In genomic region chr11:96916044-96916884, GRCm38 (mm10) we compare ENCODE assay signal across 7 mouse cellular contexts. TPM values are rescaled to one million over a fixed set of nuclear protein-coding genes. Genes with fewer than 3 reads are reported as not detected.
DNase-seq lines count a peak whose midpoint lies in the region; ATAC-seq lines count a peak whose summit lies in the region.

Gene Cdk5rap3 (minus strand): TSS chr11:96916496.

- H3K9me3 ChIP-seq in intestine, embryonic 15.5 days = no peaks in the 10 kb centered on the region
- H3K9me3 ChIP-seq in midbrain, embryonic 10.5 days (replicated peaks) = no peaks in the 10 kb centered on the region

- H3K4me1 ChIP-seq in intestine, embryonic 15.5 days (replicated peaks) = peaks cover 10% of the 10 kb centered on the region
- peaks cover 23% of the 10 kb centered on the region for H3K4me1 ChIP-seq in midbrain, embryonic 10.5 days

- peak within 1 kb of the TSS; percentile 79 for H3K4me2 ChIP-seq in intestine, embryonic 15.5 days (replicated peaks)

- peak within 1 kb of the TSS; percentile 72 for H3K4me3 ChIP-seq in intestine, embryonic 15.5 days (replicated peaks)
- peak within 1 kb of the TSS; percentile 87 for H3K4me3 ChIP-seq in midbrain, embryonic 10.5 days

- intact Hi-C loops in gastrocnemius, postnatal 36 days (cut with DNase I) = no loop called here
- intact Hi-C loops in left cerebral cortex, postnatal 25 days (cut with DNase I) = loop anchor here (1.0 to 5.0 kb wide), 4 partner anchors 47 to 129 kb away; partner anchors contain the start of gene Cbx1

- under 1% methylated on average over 55 of the region's 55 CpGs for WGBS in intestine, embryonic 15.5 days
- WGBS in midbrain, embryonic 10.5 days = under 1% methylated on average over 55 of the region's 55 CpGs

- peak; percentile 99 for DNase-seq in adrenal gland, adult 2 months
- peak; percentile 100 for DNase-seq in embryo, embryonic 11.5 days (ENCODE audit: low read depth, low spot score)
- DNase-seq in gastrocnemius, postnatal 36 days = peak; percentile 99
- peak; percentile 98 to 99 for DNase-seq in left cerebral cortex, postnatal 25 days (ENCODE audit: low spot score in 2 of 2)
- DNase-seq in midbrain, embryonic 10.5 days (ENCODE audit: low spot score) = peak; percentile 100
- peak; percentile 100 for DNase-seq in right cerebral cortex, postnatal 4 days

- peaks cover 4% of the 10 kb centered on the region; the same call in 1 of the 2 replicates for H3K36me3 ChIP-seq in intestine, embryonic 15.5 days
- peaks cover 27% of the 10 kb centered on the region for H3K36me3 ChIP-seq in midbrain, embryonic 10.5 days

- peak within 1 kb of the TSS; percentile 83 for H3K27ac ChIP-seq in intestine, embryonic 15.5 days
- peak within 1 kb of the TSS; percentile 90 for H3K27ac ChIP-seq in midbrain, embryonic 10.5 days (replicated peaks)

- H3K27me3 ChIP-seq in intestine, embryonic 15.5 days (replicated peaks) = no peaks in the 10 kb centered on the region
- H3K27me3 ChIP-seq in midbrain, embryonic 10.5 days (ENCODE audit: low read depth, poor library complexity, severe bottlenecking) = peaks cover 9% of the 10 kb centered on the region

- ATAC-seq in intestine, embryonic 15.5 days = peak; percentile 97

- peak within 1 kb of the TSS; percentile 65 for H3K9ac ChIP-seq in intestine, embryonic 15.5 days

RNA-seq across cellular contexts. Expression of gene Cdk5rap3, which starts in this region (rescaled TPM):
- total RNA-seq in adrenal gland, adult 2 months (2021) = 10 to 100 TPM; 39.8 to 52.9 TPM
- 32.8 and 35.4 TPM in 2 replicates for polyA plus RNA-seq in adrenal gland, adult 2 months (2012; rRNA removed)
- total RNA-seq in gastrocnemius, postnatal 36 days (2021) = 10 to 100 TPM; 21.0 to 25.3 TPM
- polyA plus RNA-seq in intestine, embryonic 15.5 days (2015; fragmentation: Nextera tagmentation; extraction: Ambion mirVana) = 64.2 and 66.7 TPM in 2 replicates
- total RNA-seq in left cerebral cortex, postnatal 25 days (2021) = 10 to 100 TPM; 28.1 to 32.3 TPM
- polyA plus RNA-seq in midbrain, embryonic 10.5 days (2016; fragmentation: Nextera tagmentation; extraction: Ambion mirVana) = 116 and 120 TPM in 2 replicates

Comparison
In these comparisons a context has a peak if more than half of its experiments do, and no peak if none do; other contexts are left out.
1. Peak in every context shown above with its lines: DNase-seq, ATAC-seq, H3K4me3 ChIP-seq and H3K27ac ChIP-seq.